ENCODE assay signal across 13 mouse cellular contexts in the genomic region with DNA sequence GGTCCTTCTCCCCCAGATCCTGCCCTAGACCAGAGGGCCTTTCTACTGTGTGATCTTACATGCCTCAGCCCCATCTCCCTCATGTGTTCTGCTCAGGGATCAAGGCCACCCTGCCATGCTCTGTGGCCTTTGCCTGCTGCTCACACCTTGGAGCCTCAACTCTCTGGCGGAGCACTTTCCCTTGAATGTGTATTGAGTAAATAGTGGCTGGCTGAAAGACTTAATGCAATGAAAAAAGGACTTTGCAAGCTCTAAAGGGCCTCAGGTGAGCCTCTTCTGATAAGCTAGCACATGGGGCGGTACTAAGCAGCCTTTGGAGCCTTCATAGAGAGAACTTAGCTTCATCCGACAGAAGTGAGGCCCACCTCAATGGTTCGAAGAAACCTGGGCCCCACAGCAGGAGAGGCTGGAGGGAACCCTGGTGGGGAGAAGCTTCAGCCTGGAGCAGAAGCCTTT.
"Had no signal": no experiment of that assay in that cellular context is flagged by ENCODE, and none has a peak within 500 bp of the region (broad histone marks: within the 10 kb centered on the region; RNA-seq: fewer than 3 reads in every experiment).

No protein-coding gene starts in this region.

- H3K4me3 ChIP-seq: kidney, embryonic 15.5 days; limb, embryonic 10.5 days; liver, embryonic 15.5 days; lung, embryonic 15.5 days; midbrain, embryonic 12.5 days had no signal

- ATAC-seq: inflammation-experienced regulatory T-cells, adult 6 months; midbrain, embryonic 16.5 days had no signal

- H3K36me3 ChIP-seq: kidney, embryonic 15.5 days; limb, embryonic 10.5 days; liver, embryonic 15.5 days; lung, embryonic 15.5 days; midbrain, embryonic 12.5 days had no signal

- H3K9ac ChIP-seq: kidney, embryonic 15.5 days; liver, embryonic 15.5 days; lung, embryonic 15.5 days; midbrain, embryonic 12.5 days had no signal

- H3K9me3 ChIP-seq: kidney, embryonic 15.5 days; limb, embryonic 10.5 days; liver, embryonic 15.5 days; lung, embryonic 15.5 days; midbrain, embryonic 12.5 days had no signal

- DNase-seq: kidney, postnatal 14 days; right cerebral cortex, postnatal 14 days; thymus, adult 2 months; thymus, postnatal 25 days had no signal

- H3K4me2 ChIP-seq: kidney, embryonic 15.5 days; liver, embryonic 11.5 days; liver, embryonic 15.5 days; lung, embryonic 15.5 days; midbrain, embryonic 12.5 days had no signal

- H3K4me1 ChIP-seq: kidney, embryonic 15.5 days; liver, embryonic 15.5 days; midbrain, embryonic 12.5 days had no signal

- H3K27ac ChIP-seq: kidney, embryonic 15.5 days; limb, embryonic 10.5 days; liver, embryonic 15.5 days; lung, embryonic 15.5 days; macrophage; midbrain, embryonic 12.5 days had no signal

- H3K27me3 ChIP-seq: kidney, embryonic 15.5 days; liver, embryonic 15.5 days; lung, embryonic 15.5 days; midbrain, embryonic 12.5 days had no signal
